Mouse (Mus musculus): ENCODE measurements around the gene Kcnj6. TPM values are rescaled to one million over a fixed set of nuclear protein-coding genes. Genes with fewer than 3 reads are reported as not detected.
"Not testable (repeated sequence)": the region's sequence is repeated elsewhere in the genome, so short reads cannot be mapped to it uniquely, and the experiment has no call there.

The Kcnj6 gene
- polyA plus RNA-seq, 2 experiments from 2014 or later: not detected

GRCm38 (mm10) chr16:94845996-94846395 is 151.5 kb downstream of the Kcnj6 start:
- ATAC-seq: no peak

GRCm38 (mm10) chr16:94844769-94845168 is 152.7 kb downstream of the Kcnj6 start:
- ATAC-seq: no peak

GRCm38 (mm10) chr16:94839398-94839797 is 158.1 kb downstream of the Kcnj6 start:
- ATAC-seq: no peak

- no peak for ATAC-seq
Measured at GRCm38 (mm10) chr16:94837881-94838280, 159.6 kb downstream of the Kcnj6 start.

GRCm38 (mm10) chr16:94834502-94834901 is 163.0 kb downstream of the Kcnj6 start:
- no peak for ATAC-seq

- no peak for ATAC-seq
Measured at GRCm38 (mm10) chr16:94828166-94828565, 169.3 kb downstream of the Kcnj6 start.

GRCm38 (mm10) chr16:94827092-94827585 is 170.4 kb downstream of the Kcnj6 start:
- ATAC-seq: no peak

- no peak for ATAC-seq
Measured at GRCm38 (mm10) chr16:94825274-94825673, 172.2 kb downstream of the Kcnj6 start.

- no peak for ATAC-seq
Measured at GRCm38 (mm10) chr16:94822611-94823010, 174.9 kb downstream of the Kcnj6 start.

- ATAC-seq: no peak
Measured at GRCm38 (mm10) chr16:94821610-94822009, 175.9 kb downstream of the Kcnj6 start.

GRCm38 (mm10) chr16:94816391-94816790 is 181.1 kb downstream of the Kcnj6 start:
- ATAC-seq: no peak

- ATAC-seq: no peak
Measured at GRCm38 (mm10) chr16:94815891-94816290, 181.6 kb downstream of the Kcnj6 start.

GRCm38 (mm10) chr16:94809286-94809685 is 188.2 kb downstream of the Kcnj6 start:
- not testable (repeated sequence) for ATAC-seq

GRCm38 (mm10) chr16:94798241-94798640 is 199.3 kb downstream of the Kcnj6 start:
- no peak for ATAC-seq

- no peak for ATAC-seq
Measured at GRCm38 (mm10) chr16:94797366-94797765, 200.1 kb downstream of the Kcnj6 start.

GRCm38 (mm10) chr16:94793041-94793440 is 204.5 kb downstream of the Kcnj6 start:
- no peak for ATAC-seq

- ATAC-seq: no peak
Measured at GRCm38 (mm10) chr16:94789958-94790357, 207.5 kb downstream of the Kcnj6 start.

- ATAC-seq: no peak
Measured at GRCm38 (mm10) chr16:94788716-94789115, 208.8 kb downstream of the Kcnj6 start.

- ATAC-seq: no peak
Measured at GRCm38 (mm10) chr16:94788165-94788564, 209.3 kb downstream of the Kcnj6 start.

GRCm38 (mm10) chr16:94785873-94786272 is 211.6 kb downstream of the Kcnj6 start:
- no peak for ATAC-seq

GRCm38 (mm10) chr16:94783696-94784095 is 213.8 kb downstream of the Kcnj6 start:
- ATAC-seq: no peak

- no peak for ATAC-seq
Measured at GRCm38 (mm10) chr16:94782110-94782946, 215.2 kb downstream of the Kcnj6 start.

- ATAC-seq: no peak
Measured at GRCm38 (mm10) chr16:94773928-94774327, 223.6 kb downstream of the Kcnj6 start.

GRCm38 (mm10) chr16:94767606-94768005 is 229.9 kb downstream of the Kcnj6 start:
- ATAC-seq: no peak

Data from CD4-positive, CD25-positive, alpha-beta regulatory T cell, adult 4 months (primary cell).